Mouse (Mus musculus): Measurements from ENCODE around the gene Zfp213. TPM values are rescaled to one million over a fixed set of nuclear protein-coding genes. Genes with fewer than 3 reads are reported as not detected.
"Not testable (repeated sequence)": the region's sequence is repeated elsewhere in the genome, so short reads cannot be mapped to it uniquely, and the experiment has no call there.

Zfp213 gene
- polyA plus RNA-seq, 1 experiment from 2014 or later, result 27.5 TPM

DNA sequence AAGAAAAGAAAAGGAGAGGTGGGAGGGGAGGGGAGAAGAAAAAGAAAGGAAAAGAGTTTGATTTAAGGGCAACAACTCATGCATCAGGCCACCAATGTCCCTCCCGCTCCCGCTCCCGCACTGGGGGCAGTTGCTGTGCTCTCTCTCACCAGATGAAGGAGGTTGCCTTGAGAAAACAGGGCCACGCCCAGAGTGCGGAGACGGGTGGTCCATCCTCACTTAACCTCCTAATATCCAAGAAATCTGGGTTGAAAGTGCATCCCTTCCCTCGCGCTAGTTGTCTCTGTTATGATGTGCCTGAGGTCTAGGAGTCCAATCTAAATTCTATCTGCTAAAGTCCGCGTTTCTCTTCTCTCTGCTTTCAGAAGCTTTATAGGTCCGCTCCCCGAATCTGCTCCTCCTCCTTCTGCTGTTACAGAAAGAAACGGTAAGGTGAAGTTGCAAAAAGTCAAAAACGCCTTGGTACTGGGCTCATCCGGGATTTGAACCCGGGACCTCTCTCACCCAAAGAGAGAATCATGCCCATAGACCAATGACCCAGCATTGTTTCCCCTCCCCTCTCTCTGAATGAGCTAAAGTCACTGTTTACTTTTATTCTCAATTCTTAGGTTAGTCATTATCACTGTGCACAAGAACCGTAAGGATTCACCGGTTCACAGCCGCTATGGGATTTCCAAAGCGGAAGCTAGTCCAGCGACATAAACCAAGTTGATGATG, 25.6 kb downstream of the Zfp213 start:
- no peaks in the 10 kb centered on the region for H3K9me3 ChIP-seq (replicated peaks)
- whole genome bisulfite sequencing, result 10% methylated on average over 21 of the region's 21 CpGs
- H3K36me3 ChIP-seq, result no peaks in the 10 kb centered on the region
- peak overlapping the region; percentile 51 for H3K4me3 ChIP-seq
- H3K27ac ChIP-seq (replicated peaks), result no peak overlapping the region
- DNase-seq (ENCODE audit: low spot score), result peak; percentile 53
- H3K4me1 ChIP-seq, result peaks cover 45% of the 10 kb centered on the region
- H3K27me3 ChIP-seq (ENCODE audit: low read depth, poor library complexity, severe bottlenecking), result peaks cover 72% of the 10 kb centered on the region

DNA sequence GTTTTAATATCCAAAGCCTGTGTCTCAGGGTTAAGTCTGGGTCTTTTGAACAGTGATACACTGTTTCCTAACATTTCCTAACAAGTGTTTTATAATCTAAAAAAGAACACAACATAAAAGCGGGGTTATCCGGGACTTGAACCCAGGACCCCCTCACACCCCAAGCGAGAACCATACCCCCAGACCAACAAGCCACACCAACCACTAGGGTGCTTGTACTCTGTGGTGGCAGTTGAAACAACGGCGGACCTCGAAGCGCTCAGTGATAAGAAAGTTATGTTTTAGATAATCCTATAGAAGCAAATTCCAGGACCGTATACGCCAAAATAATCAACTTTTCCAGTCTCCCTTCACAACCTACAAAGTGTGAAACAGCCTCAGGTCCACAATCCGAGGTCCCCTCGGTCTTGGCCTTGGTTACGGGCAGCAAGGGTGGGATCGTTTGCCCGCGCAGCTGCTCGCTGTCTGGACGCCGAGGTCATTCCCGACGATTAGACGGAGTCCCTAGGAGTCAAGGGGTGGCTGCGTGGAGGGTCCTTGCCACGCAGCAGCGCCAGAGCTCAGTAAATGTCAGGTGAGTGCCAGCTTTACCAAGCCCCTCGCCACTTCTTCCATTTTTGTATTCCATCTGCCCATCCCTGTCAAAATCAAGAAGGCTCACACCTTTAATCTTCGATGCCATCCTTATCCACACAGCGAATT, 26.3 kb downstream of the Zfp213 start:
- Histone ChIP-seq H3K4me1 (peaks cover 40% of the 10 kb centered on the region), H3K4me3 (peak overlapping the region; percentile 51), H3K36me3 (no peaks in the 10 kb centered on the region), H3K27ac (replicated peaks) (no peak overlapping the region), H3K27me3 (ENCODE audit: low read depth, poor library complexity, severe bottlenecking) (peaks cover 65% of the 10 kb centered on the region), H3K9me3 (replicated peaks) (no peaks in the 10 kb centered on the region)
- DNase-seq (ENCODE audit: low spot score), result peak; percentile 52
- 3% methylated on average over 27 of the region's 27 CpGs for WGBS

DNA sequence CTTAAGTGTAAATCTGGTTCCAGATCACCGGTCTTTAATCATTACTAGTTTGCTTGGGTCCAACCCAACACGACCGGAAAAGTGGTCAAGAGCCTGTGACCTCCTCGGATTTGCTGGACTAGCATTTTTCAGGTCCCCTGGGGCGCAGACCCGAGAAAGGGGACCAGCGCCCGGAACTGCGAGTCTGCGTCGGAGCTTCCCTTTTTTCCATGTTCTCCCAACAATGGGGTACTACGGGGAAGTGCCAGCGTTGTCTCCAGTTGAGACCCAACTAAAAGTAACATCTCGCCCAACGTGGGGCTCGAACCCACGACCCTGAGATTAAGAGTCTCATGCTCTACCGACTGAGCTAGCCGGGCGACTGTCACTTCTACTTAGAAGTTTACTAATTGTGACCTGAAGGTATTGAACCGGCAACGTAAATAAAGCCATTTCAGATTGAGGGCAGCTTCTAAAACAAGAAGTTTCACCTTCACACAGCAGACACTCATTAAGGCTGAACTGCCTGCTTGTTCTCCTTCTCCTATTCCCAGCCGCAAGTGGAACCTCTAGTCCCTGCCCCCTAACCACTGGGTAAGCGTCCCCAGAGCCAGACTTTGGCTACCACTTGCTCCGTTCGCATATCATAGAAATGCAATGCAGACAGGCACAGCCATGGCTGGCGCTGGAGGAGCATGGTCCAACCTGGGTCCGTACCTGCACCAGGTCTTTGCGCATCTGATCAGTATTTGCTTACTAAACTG, 28.8 kb downstream of the Zfp213 start:
- not testable (repeated sequence) for H3K9me3 ChIP-seq (replicated peaks); H3K27ac ChIP-seq (replicated peaks); H3K36me3 ChIP-seq
- Histone ChIP-seq H3K4me3 (peak overlapping the region; percentile 38), H3K27me3 (ENCODE audit: low read depth, poor library complexity, severe bottlenecking) (peaks cover 48% of the 10 kb centered on the region), H3K4me1 (peaks cover 18% of the 10 kb centered on the region)
- WGBS, result 1% methylated on average over 18 of the region's 29 CpGs
- DNase-seq (ENCODE audit: low spot score), result peak; percentile 55

DNA sequence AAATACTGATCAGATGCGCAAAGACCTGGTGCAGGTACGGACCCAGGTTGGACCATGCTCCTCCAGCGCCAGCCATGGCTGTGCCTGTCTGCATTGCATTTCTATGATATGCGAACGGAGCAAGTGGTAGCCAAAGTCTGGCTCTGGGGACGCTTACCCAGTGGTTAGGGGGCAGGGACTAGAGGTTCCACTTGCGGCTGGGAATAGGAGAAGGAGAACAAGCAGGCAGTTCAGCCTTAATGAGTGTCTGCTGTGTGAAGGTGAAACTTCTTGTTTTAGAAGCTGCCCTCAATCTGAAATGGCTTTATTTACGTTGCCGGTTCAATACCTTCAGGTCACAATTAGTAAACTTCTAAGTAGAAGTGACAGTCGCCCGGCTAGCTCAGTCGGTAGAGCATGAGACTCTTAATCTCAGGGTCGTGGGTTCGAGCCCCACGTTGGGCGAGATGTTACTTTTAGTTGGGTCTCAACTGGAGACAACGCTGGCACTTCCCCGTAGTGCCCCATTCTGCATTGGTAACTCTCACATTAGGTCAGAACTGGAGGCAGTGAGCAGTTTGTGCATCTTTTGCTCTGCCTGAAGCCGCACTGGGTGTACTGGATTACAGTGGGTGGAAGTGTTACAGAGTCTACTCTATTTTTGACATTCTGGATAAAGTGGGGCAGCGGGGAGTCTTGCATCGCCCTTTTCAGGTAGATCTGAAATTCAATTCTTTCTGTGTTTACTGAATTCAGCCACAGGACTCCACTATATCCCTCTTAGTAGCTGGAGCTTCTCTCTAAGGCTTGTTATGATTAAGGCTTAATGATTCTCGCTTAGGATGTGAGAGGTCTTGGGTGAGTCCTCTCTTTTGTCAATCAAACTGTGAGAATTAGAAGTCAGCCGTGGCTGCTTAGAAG, 30.2 kb downstream of the Zfp213 start:
- peak; percentile 17 for DNase-seq (ENCODE audit: low spot score)

DNA sequence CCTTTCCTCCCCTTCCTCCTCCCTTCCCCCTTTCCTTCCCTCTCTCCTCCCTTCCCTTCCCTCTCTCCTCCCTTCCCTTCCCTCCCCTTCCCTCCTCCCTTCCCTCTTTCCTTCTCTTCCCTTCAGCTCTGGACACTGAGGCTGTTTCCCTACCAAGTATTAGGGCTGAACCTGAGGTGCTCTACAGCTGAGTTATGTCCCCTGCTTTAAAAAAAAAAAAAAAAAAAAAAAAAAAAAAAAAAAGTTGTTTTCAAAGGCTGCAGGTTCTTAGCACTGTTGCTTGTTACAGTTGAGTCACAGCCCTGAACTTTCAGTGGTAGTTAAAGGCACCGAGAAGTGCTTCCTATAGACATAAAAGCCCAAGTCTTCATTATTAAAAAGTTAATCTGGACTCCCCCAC, 32.6 kb downstream of the Zfp213 start:
- peaks cover 13% of the 10 kb centered on the region for H3K27me3 ChIP-seq (ENCODE audit: low read depth, poor library complexity, severe bottlenecking)
- H3K27ac ChIP-seq (replicated peaks); H3K9me3 ChIP-seq (replicated peaks); H3K4me1 ChIP-seq; H3K36me3 ChIP-seq; H3K4me3 ChIP-seq; DNase-seq (ENCODE audit: low spot score): not testable (repeated sequence)
- WGBS, result 25% methylated on average over 1 of the region's 1 CpGs

More for the DNA sequence above, 30.2 kb downstream of the Zfp213 start:
- Histone ChIP-seq H3K27me3 (ENCODE audit: low read depth, poor library complexity, severe bottlenecking) (peaks cover 34% of the 10 kb centered on the region), H3K4me1 (peaks cover 18% of the 10 kb centered on the region), H3K4me3 (peak overlapping the region; percentile 32)
- not testable (repeated sequence) for H3K9me3 ChIP-seq (replicated peaks); H3K36me3 ChIP-seq; H3K27ac ChIP-seq (replicated peaks)
- 7% methylated on average over 11 of the region's 23 CpGs for WGBS

DNA sequence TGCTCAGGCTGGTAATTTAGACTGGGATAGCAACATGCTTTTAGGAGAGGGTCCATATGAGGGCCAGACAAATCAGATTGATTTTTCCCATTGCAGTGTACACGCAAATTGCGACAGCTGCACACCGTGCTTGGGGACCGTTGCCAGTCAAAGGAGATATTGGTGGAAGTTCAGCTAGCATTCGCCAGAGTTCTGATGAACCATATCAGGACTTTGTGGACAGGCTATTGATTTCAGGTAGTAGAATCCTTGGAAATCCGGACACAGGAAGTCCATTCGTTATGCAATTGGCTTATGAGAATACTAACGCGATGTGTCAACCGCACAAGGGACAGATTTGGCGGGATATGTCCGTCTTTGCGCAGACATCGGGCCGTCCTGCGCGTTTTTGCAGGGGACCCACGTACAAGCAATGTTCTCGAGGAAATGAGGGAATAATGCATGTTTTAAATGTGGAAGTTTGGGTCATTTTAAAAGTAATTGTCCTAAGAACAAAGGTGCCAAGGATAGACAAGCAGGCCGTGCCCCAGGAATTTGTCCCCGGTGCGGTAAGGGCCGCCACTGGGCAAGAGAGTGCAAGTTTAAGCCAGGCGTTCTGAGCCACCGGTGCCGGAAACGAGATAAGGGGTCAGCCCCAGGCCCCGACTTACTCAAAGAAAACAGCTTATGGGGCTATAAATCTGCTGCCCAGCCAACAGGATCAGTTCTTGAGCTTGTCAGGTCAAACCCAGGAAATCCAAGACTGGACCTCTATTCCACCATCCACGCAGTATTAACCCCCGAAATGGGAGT, 40.9 kb downstream of the Zfp213 start:
- not testable (repeated sequence) for H3K4me3 ChIP-seq; H3K4me1 ChIP-seq; DNase-seq (ENCODE audit: low spot score); H3K27ac ChIP-seq (replicated peaks); H3K36me3 ChIP-seq; H3K27me3 ChIP-seq (ENCODE audit: low read depth, poor library complexity, severe bottlenecking); H3K9me3 ChIP-seq (replicated peaks)
- WGBS, result 73% methylated on average over 30 of the region's 30 CpGs

DNA sequence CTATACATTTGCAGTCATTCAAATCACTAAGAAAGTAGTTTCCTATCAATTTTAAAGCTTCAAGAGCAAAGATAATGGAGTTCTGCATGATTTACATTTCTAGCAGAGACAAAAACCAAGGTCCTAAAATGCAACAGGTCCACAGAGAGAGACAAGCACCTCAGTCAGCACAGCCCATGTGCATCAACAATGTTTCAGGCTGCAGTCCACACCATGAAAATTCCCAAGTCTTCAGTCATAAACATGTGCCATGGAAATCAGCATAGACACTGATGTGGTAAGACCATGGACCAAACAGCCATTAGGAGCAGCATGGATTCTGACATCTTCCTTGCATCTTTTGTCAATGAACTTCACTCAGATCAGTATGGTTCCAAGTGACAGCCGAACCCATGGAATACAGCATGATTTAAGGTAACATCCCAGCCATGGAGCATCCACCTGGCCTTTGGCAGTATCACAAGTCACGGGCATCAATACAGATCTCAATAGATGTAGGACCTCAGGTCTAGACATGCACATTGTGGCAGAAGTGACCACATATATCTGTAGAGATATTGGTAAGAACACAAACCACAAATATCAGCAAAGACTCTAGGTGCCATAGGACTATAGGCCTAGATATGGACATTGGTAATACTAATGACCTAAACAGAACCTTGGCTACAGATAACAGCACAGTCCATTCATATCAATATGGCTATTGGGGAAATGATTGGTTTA, 45.2 kb downstream of the Zfp213 start:
- 71% methylated on average over 2 of the region's 2 CpGs for WGBS
- no peaks in the 10 kb centered on the region for H3K36me3 ChIP-seq
- H3K9me3 ChIP-seq (replicated peaks), result peaks cover 8% of the 10 kb centered on the region; the same call in 1 of the 2 replicates
- no peaks in the 10 kb centered on the region for H3K4me1 ChIP-seq
- no peaks in the 10 kb centered on the region for H3K27me3 ChIP-seq (ENCODE audit: low read depth, poor library complexity, severe bottlenecking)
- H3K4me3 ChIP-seq, result no peak overlapping the region
- H3K27ac ChIP-seq (replicated peaks), result no peak overlapping the region
- no peak for DNase-seq (ENCODE audit: low spot score)

Other genes starting within 250 kb of the Zfp213 start
- gene Vmn2r115, start 220.5 kb downstream of the Zfp213 start, polyA plus RNA-seq (2016; fragmentation: Nextera tagmentation; extraction: Ambion mirVana), result not detected in 2 replicates
- not detected in 2 replicates for gene Vmn2r116, start 179.6 kb downstream of the Zfp213 start, polyA plus RNA-seq (2016; fragmentation: Nextera tagmentation; extraction: Ambion mirVana)
- not detected in 2 replicates for gene Vmn2r117, start 84.5 kb downstream of the Zfp213 start, polyA plus RNA-seq (2016; fragmentation: Nextera tagmentation; extraction: Ambion mirVana)
- gene Zfp13, start 35.2 kb upstream of the Zfp213 start, polyA plus RNA-seq (2016; fragmentation: Nextera tagmentation; extraction: Ambion mirVana), result 19.8 and 25.7 TPM in 2 replicates
- gene Zscan10, start 36.6 kb upstream of the Zfp213 start, polyA plus RNA-seq (2016; fragmentation: Nextera tagmentation; extraction: Ambion mirVana), result 0.12 and 0.19 TPM in 2 replicates
- 0.89 and 1.1 TPM in 2 replicates for gene Mmp25, start 81.0 kb upstream of the Zfp213 start, polyA plus RNA-seq (2016; fragmentation: Nextera tagmentation; extraction: Ambion mirVana)
- gene Bicdl2, start 96.3 kb upstream of the Zfp213 start, polyA plus RNA-seq (2016; fragmentation: Nextera tagmentation; extraction: Ambion mirVana), result 0.32 TPM in 1 of 2 replicates, not detected in the other
- 29.5 and 36.4 TPM in 2 replicates for gene Hcfc1r1, start 109.4 kb upstream of the Zfp213 start, polyA plus RNA-seq (2016; fragmentation: Nextera tagmentation; extraction: Ambion mirVana)
- 74.2 and 77.3 TPM in 2 replicates for gene Thoc6, start 109.6 kb upstream of the Zfp213 start, polyA plus RNA-seq (2016; fragmentation: Nextera tagmentation; extraction: Ambion mirVana)
- gene Tnfrsf12a, start 113.2 kb upstream of the Zfp213 start, polyA plus RNA-seq (2016; fragmentation: Nextera tagmentation; extraction: Ambion mirVana), result 3.2 and 3.8 TPM in 2 replicates
- 3.5 and 10.1 TPM in 2 replicates for gene Cldn6, start 115.0 kb upstream of the Zfp213 start, polyA plus RNA-seq (2016; fragmentation: Nextera tagmentation; extraction: Ambion mirVana)
- gene Cldn9, start 119.8 kb upstream of the Zfp213 start, polyA plus RNA-seq (2016; fragmentation: Nextera tagmentation; extraction: Ambion mirVana), result 1.5 and 3.1 TPM in 2 replicates
- not detected in 2 replicates for gene 1520401A03Rik, start 158.5 kb upstream of the Zfp213 start, polyA plus RNA-seq (2016; fragmentation: Nextera tagmentation; extraction: Ambion mirVana)
- 58.5 and 59.7 TPM in 2 replicates for gene Pkmyt1, start 162.1 kb upstream of the Zfp213 start, polyA plus RNA-seq (2016; fragmentation: Nextera tagmentation; extraction: Ambion mirVana)
- 27.6 and 36.2 TPM in 2 replicates for gene Paqr4, start 176.6 kb upstream of the Zfp213 start, polyA plus RNA-seq (2016; fragmentation: Nextera tagmentation; extraction: Ambion mirVana)
- 1.7 and 2.3 TPM in 2 replicates for gene Kremen2, start 181.6 kb upstream of the Zfp213 start, polyA plus RNA-seq (2016; fragmentation: Nextera tagmentation; extraction: Ambion mirVana)
- 187 and 202 TPM in 2 replicates for gene Flywch1, start 207.4 kb upstream of the Zfp213 start, polyA plus RNA-seq (2016; fragmentation: Nextera tagmentation; extraction: Ambion mirVana)
- gene Flywch2, start 221.8 kb upstream of the Zfp213 start, polyA plus RNA-seq (2016; fragmentation: Nextera tagmentation; extraction: Ambion mirVana), result 19.5 and 23.4 TPM in 2 replicates
- 509 and 515 TPM in 2 replicates for gene Srrm2, start 226.3 kb upstream of the Zfp213 start, polyA plus RNA-seq (2016; fragmentation: Nextera tagmentation; extraction: Ambion mirVana)